Mouse (Mus musculus) stomach, embryonic 16.5 days (tissue): ENCODE measurements at regions not wholly inside any gene's neighbourhood (a gene's known extent, or its start where the extent isn't known, plus 50 kb on each side); places are given as distances from the start of the nearest gene placed in this dataset.

Experiments used
- ATAC-seq: fragments of 200-750 bp; cut with Nextera tagmentation; 2 replicates; pipeline ENCODE4 v1.8.0; 2017; ENCODE audit warnings: moderate number of reproducible peaks, moderate TSS enrichment; ENCODE audit not compliant: insufficient read depth, low FRiP score
- H3K27ac ChIP-seq: fragments of 300-500 bp; sonication (generic); 2 replicates; pipeline ENCODE4 v1.5.1; 2014; ENCODE audit warnings: low read length
- H3K27me3 ChIP-seq: fragments of 300-500 bp; sonication (generic); 2 replicates; pipeline ENCODE4 v1.6.1; 2014; ENCODE audit warnings: low read length, control low read depth, mixed read lengths; ENCODE audit not compliant: control insufficient read depth, insufficient read depth
- H3K36me3 ChIP-seq: fragments of 300-500 bp; sonication (generic); 2 replicates; pipeline ENCODE4 v1.6.1; 2014; ENCODE audit warnings: low read length; ENCODE audit not compliant: control insufficient read depth, insufficient read depth
- H3K4me1 ChIP-seq: fragments of 300-500 bp; sonication (generic); 2 replicates; pipeline ENCODE4 v1.6.1; 2014; ENCODE audit warnings: low read length, control low read depth, mixed read lengths; ENCODE audit not compliant: control insufficient read depth, insufficient read depth
- H3K4me2 ChIP-seq: fragments of 300-500 bp; sonication (generic); 2 replicates; pipeline ENCODE4 v1.6.1; 2014; ENCODE audit warnings: low read depth, low read length, mixed read lengths
- H3K4me3 ChIP-seq: fragments of 300-500 bp; sonication (generic); replicated peaks from 2 replicates; pipeline ENCODE4 v1.5.1; 2014; ENCODE audit warnings: mild to moderate bottlenecking, low read length
- H3K9ac ChIP-seq: fragments of 300-500 bp; sonication (generic); 2 replicates; pipeline ENCODE4 v1.6.1; 2014; ENCODE audit warnings: low read length
- H3K9me3 ChIP-seq: fragments of 300-500 bp; sonication (generic); replicated peaks from 2 replicates; pipeline ENCODE4 v1.6.1; 2016; ENCODE audit warnings: low read length, control low read depth; ENCODE audit not compliant: control insufficient read depth
- WGBS: fragments of 180-500 bp; shearing (Covaris S2); extraction: QIAGEN DNeasy Blood & Tissue Kit; methylation state at CpG from one replicate; pipeline ENCODE4 v1.1.7; 2014; 5-methylcytosine and 5-hydroxymethylcytosine counted together

- no peak overlapping the region for H3K27ac ChIP-seq
- no peak overlapping the region for H3K4me3 ChIP-seq
- H3K9me3 ChIP-seq, result no peaks in the 10 kb centered on the region
- no peak overlapping the region for H3K4me2 ChIP-seq
- H3K9ac ChIP-seq, result no peak overlapping the region
- H3K4me1 ChIP-seq, result no peaks in the 10 kb centered on the region
- no peaks in the 10 kb centered on the region for H3K36me3 ChIP-seq
- 80% methylated on average over 1 of the region's 1 CpGs for WGBS
- H3K27me3 ChIP-seq, result no peaks in the 10 kb centered on the region
- ATAC-seq, result no peak
These were observed 96.1 kb downstream of the Id4 start for GRCm38 (mm10) chr13:48357118-48357517.

GRCm38 (mm10) chr13:48357640-48358039 lies 96.6 kb downstream of the Id4 start:
- Histone ChIP-seq H3K36me3 (no peaks in the 10 kb centered on the region), H3K27ac (no peak overlapping the region), H3K4me2 (no peak overlapping the region), H3K27me3 (no peaks in the 10 kb centered on the region), H3K9ac (no peak overlapping the region), H3K9me3 (no peaks in the 10 kb centered on the region), H3K4me3 (no peak overlapping the region), H3K4me1 (no peaks in the 10 kb centered on the region)
- no peak for ATAC-seq
- 90% methylated on average over 7 of the region's 7 CpGs for WGBS

- ATAC-seq, result no peak
- Histone ChIP-seq H3K4me1 (no peaks in the 10 kb centered on the region), H3K27me3 (no peaks in the 10 kb centered on the region), H3K36me3 (no peaks in the 10 kb centered on the region), H3K27ac (no peak overlapping the region), H3K9ac (no peak overlapping the region), H3K4me2 (no peak overlapping the region), H3K4me3 (no peak overlapping the region), H3K9me3 (no peaks in the 10 kb centered on the region)
- 57% methylated on average over 9 of the region's 9 CpGs for WGBS
These were observed 110.0 kb downstream of the Id4 start for GRCm38 (mm10) chr13:48371060-48371459.

GRCm38 (mm10) chr13:48376405-48376804 lies 115.4 kb downstream of the Id4 start:
- Histone ChIP-seq H3K4me1 (no peaks in the 10 kb centered on the region), H3K27me3 (no peaks in the 10 kb centered on the region), H3K4me3 (no peak overlapping the region), H3K27ac (no peak overlapping the region), H3K9me3 (no peaks in the 10 kb centered on the region), H3K4me2 (no peak overlapping the region), H3K9ac (no peak overlapping the region), H3K36me3 (no peaks in the 10 kb centered on the region)
- 80% methylated on average over 4 of the region's 4 CpGs for WGBS
- ATAC-seq, result no peak

- WGBS, result 62% methylated on average over 13 of the region's 13 CpGs
These were observed 122.8 kb downstream of the Id4 start for GRCm38 (mm10) chr13:48383580-48384445.

GRCm38 (mm10) chr13:48384901-48385300 lies 123.9 kb downstream of the Id4 start:
- Histone ChIP-seq H3K9me3 (no peaks in the 10 kb centered on the region), H3K4me3 (no peak overlapping the region), H3K27me3 (no peaks in the 10 kb centered on the region), H3K9ac (no peak overlapping the region), H3K36me3 (no peaks in the 10 kb centered on the region), H3K4me2 (no peak overlapping the region), H3K4me1 (no peaks in the 10 kb centered on the region), H3K27ac (no peak overlapping the region)
- ATAC-seq, result no peak
- 64% methylated on average over 11 of the region's 11 CpGs for WGBS

More at GRCm38 (mm10) chr13:48383580-48384445, 122.8 kb downstream of the Id4 start:
- Histone ChIP-seq H3K27ac (no peak overlapping the region), H3K9me3 (no peaks in the 10 kb centered on the region), H3K4me3 (no peak overlapping the region), H3K9ac (no peak overlapping the region), H3K4me2 (no peak overlapping the region), H3K36me3 (no peaks in the 10 kb centered on the region), H3K4me1 (no peaks in the 10 kb centered on the region), H3K27me3 (no peaks in the 10 kb centered on the region)
- no peak for ATAC-seq

- Histone ChIP-seq H3K4me3 (no peak overlapping the region), H3K4me2 (no peak overlapping the region), H3K9ac (no peak overlapping the region), H3K4me1 (no peaks in the 10 kb centered on the region), H3K36me3 (no peaks in the 10 kb centered on the region), H3K9me3 (no peaks in the 10 kb centered on the region), H3K27ac (no peak overlapping the region), H3K27me3 (no peaks in the 10 kb centered on the region)
- WGBS, result 84% methylated on average over 11 of the region's 11 CpGs
- ATAC-seq, result no peak
These were observed 122.1 kb downstream of the Zfp169 start for GRCm38 (mm10) chr13:48391126-48391525.

GRCm38 (mm10) chr13:48397761-48398160 lies 115.5 kb downstream of the Zfp169 start:
- WGBS, result 3% methylated on average over 1 of the region's 1 CpGs
- H3K27me3 ChIP-seq, result no peaks in the 10 kb centered on the region
- no peaks in the 10 kb centered on the region for H3K4me1 ChIP-seq
- no peaks in the 10 kb centered on the region for H3K9me3 ChIP-seq
- no peak overlapping the region for H3K9ac ChIP-seq
- ATAC-seq, result no peak
- H3K27ac ChIP-seq, result no peak overlapping the region
- no peak overlapping the region for H3K4me3 ChIP-seq
- no peak overlapping the region for H3K4me2 ChIP-seq
- no peaks in the 10 kb centered on the region for H3K36me3 ChIP-seq

GRCm38 (mm10) chr13:48398617-48399016 lies 114.6 kb downstream of the Zfp169 start:
- Histone ChIP-seq H3K27me3 (no peaks in the 10 kb centered on the region; the same call in 1 of the 2 replicates), H3K27ac (no peak overlapping the region), H3K36me3 (no peaks in the 10 kb centered on the region), H3K9me3 (no peaks in the 10 kb centered on the region), H3K4me2 (no peak overlapping the region), H3K4me1 (no peaks in the 10 kb centered on the region), H3K4me3 (no peak overlapping the region), H3K9ac (no peak overlapping the region)
- WGBS, result 73% methylated on average over 3 of the region's 3 CpGs
- ATAC-seq, result no peak
